Mouse (Mus musculus): ENCODE data around the gene Rhoc. TPM values are rescaled to one million over a fixed set of nuclear protein-coding genes. Genes with fewer than 3 reads are reported as not detected.

Gene Rhoc
- polyA plus RNA-seq, 1 experiment from 2014 or later, result 19.4 TPM

- no peaks in the 10 kb centered on the region for H3K36me3 ChIP-seq
- no peak overlapping the region for H3K4me3 ChIP-seq (replicated peaks)
- WGBS (ENCODE audit: insufficient replicate concordance), result 48% methylated on average over 10 of the region's 10 CpGs
- no peaks in the 10 kb centered on the region for H3K9me3 ChIP-seq (replicated peaks)
- H3K4me1 ChIP-seq (replicated peaks), result peaks cover 6% of the 10 kb centered on the region
- ATAC-seq (ENCODE audit: low read depth), result no peak
- H3K9ac ChIP-seq, result no peak overlapping the region
- no peak overlapping the region for H3K4me2 ChIP-seq
- peaks cover 23% of the 10 kb centered on the region for H3K27me3 ChIP-seq
- no peak overlapping the region for H3K27ac ChIP-seq
- DNase-seq, result no peak
Measured at GRCm38 (mm10) chr3:104770035-104770434, 18.1 kb upstream of the Rhoc start.

- no peak for ATAC-seq (ENCODE audit: low read depth)
Measured at GRCm38 (mm10) chr3:104770918-104771317, 17.3 kb upstream of the Rhoc start.

GRCm38 (mm10) chr3:104771460-104771859 lies 16.7 kb upstream of the Rhoc start:
- 29% methylated on average over 6 of the region's 6 CpGs for WGBS (ENCODE audit: insufficient replicate concordance)
- Histone ChIP-seq H3K27ac (no peak overlapping the region), H3K36me3 (no peaks in the 10 kb centered on the region), H3K27me3 (peaks cover 35% of the 10 kb centered on the region), H3K9me3 (replicated peaks) (no peaks in the 10 kb centered on the region), H3K4me2 (no peak overlapping the region), H3K4me3 (replicated peaks) (no peak overlapping the region), H3K9ac (no peak overlapping the region), H3K4me1 (replicated peaks) (peaks cover 6% of the 10 kb centered on the region)
- no peak for DNase-seq
- no peak for ATAC-seq (ENCODE audit: low read depth)

More at GRCm38 (mm10) chr3:104770918-104771317, 17.3 kb upstream of the Rhoc start:
- WGBS (ENCODE audit: insufficient replicate concordance), result 65% methylated on average over 3 of the region's 3 CpGs
- Histone ChIP-seq H3K4me1 (replicated peaks) (peaks cover 6% of the 10 kb centered on the region), H3K9me3 (replicated peaks) (no peaks in the 10 kb centered on the region), H3K27ac (no peak overlapping the region), H3K4me3 (replicated peaks) (no peak overlapping the region), H3K36me3 (no peaks in the 10 kb centered on the region), H3K4me2 (no peak overlapping the region), H3K9ac (no peak overlapping the region), H3K27me3 (peaks cover 29% of the 10 kb centered on the region)
- DNase-seq, result no peak

DNA sequence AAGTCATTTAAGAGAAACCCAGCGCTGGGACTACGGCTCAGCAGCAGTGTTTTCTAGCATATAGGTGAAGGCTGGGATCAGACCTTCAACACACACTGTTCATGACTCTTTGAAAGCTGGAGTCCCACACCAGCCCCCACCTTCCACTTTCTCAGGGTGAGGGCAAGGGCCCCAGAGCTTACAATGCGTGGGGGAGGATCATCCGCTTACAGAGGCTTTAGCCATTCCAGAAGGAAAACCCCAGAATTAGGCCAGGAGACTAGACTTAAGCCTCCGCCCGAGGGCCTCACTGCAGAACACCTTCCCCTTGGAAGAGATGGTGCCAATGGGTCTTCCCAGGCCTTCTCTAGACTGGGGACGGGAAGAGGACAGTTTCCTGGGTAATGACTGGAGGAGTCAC lies 14.9 kb upstream of the Rhoc start:
- peaks cover 53% of the 10 kb centered on the region for H3K27me3 ChIP-seq
- no peak overlapping the region for H3K4me3 ChIP-seq (replicated peaks)
- no peak overlapping the region for H3K9ac ChIP-seq
- no peaks in the 10 kb centered on the region for H3K36me3 ChIP-seq
- H3K27ac ChIP-seq, result no peak overlapping the region
- H3K9me3 ChIP-seq (replicated peaks), result no peaks in the 10 kb centered on the region
- ATAC-seq (ENCODE audit: low read depth) (no peak), DNase-seq (no peak)
- H3K4me1 ChIP-seq (replicated peaks), result peaks cover 9% of the 10 kb centered on the region
- H3K4me2 ChIP-seq, result no peak overlapping the region
- 83% methylated on average over 7 of the region's 7 CpGs for WGBS (ENCODE audit: insufficient replicate concordance)

GRCm38 (mm10) chr3:104777342-104777741 lies 10.8 kb upstream of the Rhoc start:
- Histone ChIP-seq H3K9me3 (replicated peaks) (no peaks in the 10 kb centered on the region), H3K9ac (no peak overlapping the region), H3K4me3 (replicated peaks) (peak overlapping the region; percentile 21; the same call in 1 of the 2 replicates), H3K27ac (no peak overlapping the region), H3K4me1 (replicated peaks) (peaks cover 24% of the 10 kb centered on the region), H3K4me2 (peak overlapping the region; percentile 40), H3K27me3 (peaks cover 87% of the 10 kb centered on the region), H3K36me3 (no peaks in the 10 kb centered on the region)
- 4% methylated on average over 20 of the region's 20 CpGs for WGBS (ENCODE audit: insufficient replicate concordance)
- ATAC-seq (ENCODE audit: low read depth) (no peak), DNase-seq (no peak)

GRCm38 (mm10) chr3:104779949-104780348 lies 8.2 kb upstream of the Rhoc start:
- no peak overlapping the region for H3K27ac ChIP-seq
- DNase-seq (no peak), ATAC-seq (ENCODE audit: low read depth) (no peak)
- H3K4me2 ChIP-seq, result no peak overlapping the region
- no peaks in the 10 kb centered on the region for H3K9me3 ChIP-seq (replicated peaks)
- H3K4me3 ChIP-seq (replicated peaks), result no peak overlapping the region
- WGBS (ENCODE audit: insufficient replicate concordance), result 2% methylated on average over 7 of the region's 7 CpGs
- peaks cover 97% of the 10 kb centered on the region for H3K27me3 ChIP-seq
- H3K9ac ChIP-seq, result no peak overlapping the region
- no peaks in the 10 kb centered on the region for H3K36me3 ChIP-seq
- H3K4me1 ChIP-seq (replicated peaks), result peaks cover 25% of the 10 kb centered on the region

DNA sequence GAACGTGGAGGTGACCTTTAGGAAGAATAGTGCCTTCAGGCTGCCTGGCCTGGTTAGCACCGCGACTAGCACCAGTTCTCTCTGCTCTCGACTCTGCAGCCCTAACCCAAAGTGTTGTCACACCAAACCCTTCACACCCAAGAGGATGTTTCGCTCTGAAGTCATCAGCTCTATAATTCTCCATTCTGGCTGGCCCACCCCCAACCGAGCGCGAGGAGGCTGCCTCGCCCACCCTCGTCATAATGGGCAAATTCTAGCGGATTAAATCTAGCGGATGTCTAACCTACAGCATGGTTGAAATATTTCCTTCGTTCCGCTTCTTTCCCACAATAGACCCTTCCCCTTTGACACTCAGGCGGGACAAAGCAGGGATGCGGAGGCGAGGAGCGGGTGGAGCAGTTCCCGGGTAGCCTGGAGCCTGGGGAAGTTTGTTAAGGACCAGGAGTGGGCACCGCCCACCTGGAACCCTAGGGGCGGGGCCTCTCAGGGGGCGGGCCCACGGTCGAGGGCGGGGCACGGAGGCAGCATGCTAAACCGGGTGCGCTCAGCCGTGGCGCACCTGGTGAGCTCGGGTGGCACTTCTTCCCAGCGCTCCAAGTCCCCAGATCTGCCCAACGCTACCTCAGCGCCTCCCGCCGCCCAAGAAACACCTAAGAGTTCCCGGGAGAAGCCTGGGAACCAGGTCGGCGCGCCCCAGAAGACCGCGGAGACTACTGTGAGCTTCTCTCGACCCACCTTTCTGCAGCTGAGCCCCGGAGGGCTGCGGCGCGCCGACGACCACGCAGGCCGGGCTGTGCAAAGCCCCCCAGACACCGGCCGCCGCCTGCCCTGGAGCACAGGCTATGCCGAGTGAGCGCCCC lies 7.4 kb upstream of the Rhoc start, which contains the start of gene Ppm1j:
Gene Ppm1j, plus strand, starts transcription at position 496 of the 860 bp plus-strand sequence.
- Histone ChIP-seq H3K4me3 (replicated peaks) (peak within 1 kb of the TSS; percentile 59), H3K4me1 (replicated peaks) (peaks cover 25% of the 10 kb centered on the region), H3K36me3 (no peaks in the 10 kb centered on the region), H3K27me3 (peaks cover 100% of the 10 kb centered on the region), H3K9me3 (replicated peaks) (no peaks in the 10 kb centered on the region), H3K9ac (peak within 1 kb of the TSS; percentile 29; the same call in 1 of the 2 replicates), H3K27ac (no peak within 1 kb of the TSS), H3K4me2 (peak within 1 kb of the TSS; percentile 78)
- peak; percentile 46 for DNase-seq
- peak; percentile 57 for ATAC-seq (ENCODE audit: low read depth)
- under 1% methylated on average over 56 of the region's 56 CpGs for WGBS (ENCODE audit: insufficient replicate concordance)

- Histone ChIP-seq H3K4me3 (replicated peaks) (peak within 1 kb of the TSS; percentile 59), H3K9me3 (replicated peaks) (no peaks in the 10 kb centered on the region), H3K36me3 (no peaks in the 10 kb centered on the region), H3K9ac (peak within 1 kb of the TSS; percentile 29; the same call in 1 of the 2 replicates), H3K27ac (no peak within 1 kb of the TSS), H3K4me2 (peak within 1 kb of the TSS; percentile 78), H3K4me1 (replicated peaks) (peaks cover 25% of the 10 kb centered on the region), H3K27me3 (peaks cover 98% of the 10 kb centered on the region)
- ATAC-seq (ENCODE audit: low read depth) (peak; percentile 10; the same call in 1 of the 2 replicates), DNase-seq (no peak)
- under 1% methylated on average over 26 of the region's 26 CpGs for WGBS (ENCODE audit: insufficient replicate concordance)
Measured at GRCm38 (mm10) chr3:104781471-104781903, 6.7 kb upstream of the Rhoc start, which contains the start of gene Fam19a3. Fam19a3 (minus strand) TSS chr3:104781840.

GRCm38 (mm10) chr3:104782061-104782681 lies 6.0 kb upstream of the Rhoc start:
- Histone ChIP-seq H3K4me3 (replicated peaks) (peak overlapping the region; percentile 59), H3K27me3 (peaks cover 98% of the 10 kb centered on the region), H3K4me1 (replicated peaks) (peaks cover 24% of the 10 kb centered on the region), H3K9me3 (replicated peaks) (no peaks in the 10 kb centered on the region), H3K4me2 (peak overlapping the region; percentile 78), H3K9ac (no peak overlapping the region), H3K36me3 (no peaks in the 10 kb centered on the region), H3K27ac (no peak overlapping the region)
- 20% methylated on average over 12 of the region's 12 CpGs for WGBS (ENCODE audit: insufficient replicate concordance)
- DNase-seq, result no peak
- no peak for ATAC-seq (ENCODE audit: low read depth)

- Histone ChIP-seq H3K9me3 (replicated peaks) (no peaks in the 10 kb centered on the region), H3K9ac (no peak overlapping the region), H3K27me3 (peaks cover 94% of the 10 kb centered on the region), H3K4me2 (no peak overlapping the region), H3K27ac (no peak overlapping the region), H3K36me3 (no peaks in the 10 kb centered on the region), H3K4me3 (replicated peaks) (no peak overlapping the region), H3K4me1 (replicated peaks) (peaks cover 28% of the 10 kb centered on the region)
- WGBS (ENCODE audit: insufficient replicate concordance), result 22% methylated on average over 14 of the region's 14 CpGs
- DNase-seq (no peak), ATAC-seq (ENCODE audit: low read depth) (no peak)
Measured at GRCm38 (mm10) chr3:104783971-104784500, 4.1 kb upstream of the Rhoc start.

- no peak overlapping the region for H3K4me2 ChIP-seq
- no peak overlapping the region for H3K9ac ChIP-seq
- H3K9me3 ChIP-seq (replicated peaks), result no peaks in the 10 kb centered on the region
- ATAC-seq (ENCODE audit: low read depth) (no peak), DNase-seq (no peak)
- H3K27ac ChIP-seq, result no peak overlapping the region
- no peak overlapping the region for H3K4me3 ChIP-seq (replicated peaks)
- no peaks in the 10 kb centered on the region for H3K36me3 ChIP-seq
- WGBS (ENCODE audit: insufficient replicate concordance), result 84% methylated on average over 6 of the region's 6 CpGs
- H3K27me3 ChIP-seq, result peaks cover 94% of the 10 kb centered on the region
- H3K4me1 ChIP-seq (replicated peaks), result peaks cover 35% of the 10 kb centered on the region
Measured at GRCm38 (mm10) chr3:104785284-104785683, 2.9 kb upstream of the Rhoc start.
